Mouse (Mus musculus) kidney, postnatal 14 days (tissue): ENCODE measurements around the gene Emx2.

Experiments
- DNase-seq: peaks from one replicate; pipeline ENCODE4 v3.0.0; 2022; ENCODE audit warnings: mixed read lengths

Gene Emx2

GRCm38 (mm10) chr19:59462459-59463292, 4.5 kb downstream of the Emx2 start:
- DNase-seq: peak; percentile 36

DNA sequence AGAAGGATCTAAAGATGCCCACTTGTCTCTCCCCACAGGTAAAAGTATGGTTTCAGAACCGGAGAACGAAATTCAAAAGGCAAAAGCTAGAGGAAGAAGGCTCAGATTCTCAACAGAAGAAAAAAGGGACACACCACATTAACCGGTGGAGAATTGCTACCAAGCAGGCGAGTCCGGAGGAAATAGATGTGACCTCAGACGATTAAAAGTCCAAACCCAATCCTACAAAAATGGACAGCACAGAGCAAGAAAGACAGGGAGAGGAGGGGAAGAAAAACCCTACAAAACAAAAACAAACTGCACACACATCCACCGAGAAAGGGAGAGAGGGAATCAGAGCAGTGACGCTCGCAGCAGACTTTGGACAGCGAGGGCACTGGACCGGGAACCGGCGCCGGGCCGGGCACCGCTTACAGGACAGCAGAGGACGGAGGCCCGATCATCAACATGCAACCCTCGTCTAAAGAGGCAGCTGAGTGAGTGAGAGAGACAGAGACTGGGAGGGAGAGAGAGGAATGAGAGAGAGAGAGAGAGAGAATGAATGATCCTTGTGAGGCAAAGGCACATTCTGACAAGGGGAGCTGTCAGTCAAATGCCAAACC, 5.8 kb downstream of the Emx2 start:
- peak; percentile 71 for DNase-seq

DNA sequence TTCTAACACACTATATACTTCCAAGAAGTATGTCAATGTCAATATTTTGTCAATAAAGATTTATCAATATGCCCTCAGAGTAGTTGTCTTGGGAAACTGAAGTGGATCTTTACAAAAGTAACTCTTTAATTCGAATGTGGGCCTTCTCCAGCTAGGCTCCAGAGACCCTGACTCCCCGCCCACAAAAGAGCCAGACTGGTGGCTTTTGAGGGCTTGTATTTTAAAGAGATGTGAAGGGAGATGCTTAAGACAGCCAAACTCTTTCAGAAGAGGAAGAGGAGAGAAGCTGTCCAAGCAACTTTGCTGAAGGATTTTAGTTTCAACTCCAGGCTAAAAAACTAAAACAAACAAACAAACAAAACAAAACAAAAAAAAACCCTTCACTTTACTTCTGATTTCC, 7.1 kb downstream of the Emx2 start:
- no peak for DNase-seq

GRCm38 (mm10) chr19:59465751-59466410, 7.7 kb downstream of the Emx2 start:
- no peak for DNase-seq

DNA sequence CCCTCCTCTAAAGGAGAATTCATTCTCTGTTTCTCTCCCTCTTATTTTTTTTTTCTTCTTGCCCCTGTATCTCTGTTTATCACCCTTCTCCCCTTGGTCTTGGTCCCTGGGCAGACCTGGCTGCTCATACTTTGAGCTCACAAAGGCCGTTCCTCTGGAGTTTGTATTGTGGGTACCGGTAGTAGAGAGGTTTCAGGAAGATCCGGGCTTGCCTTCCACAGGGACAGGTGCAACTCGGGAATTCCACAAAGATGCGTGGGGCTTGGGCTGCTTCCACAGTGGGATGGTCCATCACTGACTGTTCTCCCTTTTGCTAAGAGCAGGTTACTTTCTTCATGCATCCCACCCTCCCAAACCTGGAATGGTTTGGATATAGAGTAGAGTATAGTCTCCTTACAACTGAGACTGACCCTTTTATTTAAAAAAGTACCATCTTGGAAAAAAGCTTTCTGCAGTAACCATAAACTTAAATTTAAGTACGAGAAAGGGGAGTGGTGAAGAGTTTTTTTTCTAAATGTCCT, 8.3 kb downstream of the Emx2 start:
- DNase-seq: no peak

- no peak for DNase-seq
Observed at GRCm38 (mm10) chr19:59467016-59467412, 8.8 kb downstream of the Emx2 start.

DNA sequence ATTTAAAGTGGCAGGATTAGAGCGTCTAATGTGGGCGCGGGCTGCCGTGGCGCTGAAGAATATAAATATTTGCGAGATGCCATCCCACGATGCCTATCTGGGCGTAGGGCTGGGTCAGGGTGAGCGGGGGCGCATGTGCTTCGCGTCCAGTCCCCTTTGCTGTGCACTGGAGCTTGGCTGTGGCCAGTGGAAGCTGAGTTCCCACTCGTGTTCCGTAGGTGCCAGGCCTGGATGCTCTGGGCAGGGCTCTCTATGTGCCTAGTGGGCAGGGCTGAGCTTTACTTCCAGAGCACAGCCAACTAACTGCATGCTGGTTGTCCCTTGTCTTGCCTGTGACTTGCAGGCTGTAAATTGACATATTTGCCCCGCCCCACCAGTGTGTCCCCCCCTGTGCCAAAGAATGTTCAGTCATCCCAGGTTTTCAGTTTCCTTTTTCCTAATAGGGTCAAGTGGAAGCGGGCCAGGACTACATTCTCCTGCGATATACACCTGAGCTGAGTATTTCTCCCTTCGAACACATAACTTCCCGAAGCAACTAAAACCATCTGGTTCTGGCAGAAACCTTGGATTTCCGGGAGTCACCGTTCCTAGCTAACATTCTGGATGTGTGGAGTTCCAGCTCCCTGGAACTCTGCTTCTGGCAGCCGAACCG, 9.4 kb downstream of the Emx2 start:
- DNase-seq: peak; percentile 68

GRCm38 (mm10) chr19:59468065-59468810, 10.1 kb downstream of the Emx2 start:
- DNase-seq: peak; percentile 79

GRCm38 (mm10) chr19:59469035-59469949, 11.1 kb downstream of the Emx2 start:
- DNase-seq: peak; percentile 65

DNA sequence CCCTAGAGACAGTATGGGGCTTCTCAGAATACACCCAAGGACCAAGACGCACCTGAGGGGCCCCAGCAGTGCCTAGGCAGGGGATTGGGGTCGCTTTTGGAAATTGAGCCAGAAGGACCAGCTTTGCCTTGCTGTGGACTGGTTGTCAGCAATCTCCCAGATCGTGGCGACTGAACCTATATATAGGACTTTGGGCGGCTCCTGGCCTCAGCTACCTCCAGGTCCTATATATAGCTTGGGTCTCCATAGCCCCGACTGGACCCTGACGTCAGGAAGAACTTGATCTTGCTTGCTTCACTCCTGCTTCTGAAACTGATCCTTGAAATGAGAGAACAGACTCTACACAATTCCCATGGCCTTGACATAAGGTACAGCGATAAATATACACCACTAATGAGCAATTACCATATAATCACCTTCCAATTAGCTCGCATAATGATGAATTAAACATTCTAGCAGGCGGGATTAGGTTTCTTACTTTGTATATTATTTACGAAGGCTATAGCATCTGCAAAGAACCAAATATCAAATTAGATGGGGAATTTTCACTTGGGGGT, 12.0 kb downstream of the Emx2 start:
- no peak for DNase-seq

GRCm38 (mm10) chr19:59470913-59471312, 12.7 kb downstream of the Emx2 start:
- DNase-seq: no peak

DNA sequence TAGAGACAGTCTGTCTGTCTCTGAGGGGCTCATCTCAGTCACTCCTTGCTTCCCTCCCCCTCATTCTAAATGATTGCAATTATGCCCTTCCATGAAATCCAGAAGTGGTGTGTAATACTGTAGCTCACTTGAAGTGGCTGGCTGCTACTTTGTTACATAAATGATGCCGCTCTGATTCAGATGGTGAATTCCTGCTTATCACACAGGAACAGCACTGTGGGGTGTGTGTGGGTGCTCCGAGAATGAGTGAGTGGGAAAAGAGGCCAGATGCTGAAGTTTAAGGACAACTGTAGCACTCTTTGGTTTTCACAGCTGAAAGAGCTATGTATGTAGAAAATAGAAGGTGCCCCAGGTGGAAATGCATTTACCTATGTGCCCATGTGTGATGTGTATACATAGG, 14.7 kb downstream of the Emx2 start:
- DNase-seq: no peak

DNA sequence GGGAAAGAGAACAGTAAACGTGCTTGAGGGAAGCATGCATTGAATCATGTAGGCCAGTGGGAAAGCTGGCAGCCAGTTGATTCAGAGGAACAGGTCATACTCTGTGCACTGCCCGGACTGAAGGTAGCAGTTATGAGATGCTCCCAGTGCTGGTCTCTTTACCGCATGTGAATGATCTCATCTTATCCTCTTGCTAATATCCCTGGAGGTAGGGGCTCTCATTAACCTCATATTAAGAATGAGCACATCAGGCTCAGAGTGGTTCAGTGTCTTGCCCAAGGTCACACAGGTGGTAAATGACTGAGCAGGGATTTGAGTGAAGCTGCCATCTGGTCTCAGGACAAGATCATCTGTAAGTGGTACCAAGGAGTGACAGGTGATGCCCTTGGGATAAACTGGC, 21.7 kb downstream of the Emx2 start:
- DNase-seq: no peak

DNA sequence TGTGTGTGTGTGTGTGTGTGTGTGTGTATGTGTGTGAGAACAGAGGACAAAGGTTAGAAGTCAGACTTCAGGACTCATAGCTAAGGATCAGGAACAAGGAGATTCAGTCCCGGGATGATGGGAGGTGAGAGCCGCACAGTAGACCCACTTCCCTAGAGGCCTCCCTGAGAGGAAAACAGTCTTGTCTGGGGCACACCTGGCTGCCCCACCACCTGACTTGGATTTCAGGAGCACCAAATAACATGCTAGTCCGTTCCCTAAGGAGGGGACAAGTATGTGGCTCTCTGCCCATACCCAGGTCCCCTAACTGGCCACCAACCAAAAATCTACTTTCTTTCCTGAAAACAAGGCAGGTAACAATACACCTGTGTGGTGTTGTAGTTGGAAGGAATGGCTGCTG, 22.4 kb downstream of the Emx2 start:
- DNase-seq: no peak

DNA sequence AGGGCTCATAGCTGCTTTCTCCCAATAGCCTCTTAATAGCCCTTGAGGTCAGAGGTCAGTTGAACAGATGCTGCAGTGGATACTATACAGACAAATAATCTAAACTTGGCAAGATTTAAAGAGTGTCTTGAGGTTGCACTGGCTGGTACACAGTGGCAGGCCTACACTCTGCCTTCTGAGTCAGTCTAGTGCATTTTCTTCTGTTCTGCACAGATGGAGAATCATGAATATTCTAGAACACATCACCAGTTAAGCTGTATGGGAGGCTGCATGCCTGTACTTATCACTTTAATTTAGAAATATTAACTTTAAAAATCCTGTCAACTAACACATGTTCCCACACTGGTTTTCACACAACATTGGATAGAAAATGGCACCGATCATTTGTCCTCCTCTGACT, 34.1 kb downstream of the Emx2 start:
- DNase-seq: no peak

DNA sequence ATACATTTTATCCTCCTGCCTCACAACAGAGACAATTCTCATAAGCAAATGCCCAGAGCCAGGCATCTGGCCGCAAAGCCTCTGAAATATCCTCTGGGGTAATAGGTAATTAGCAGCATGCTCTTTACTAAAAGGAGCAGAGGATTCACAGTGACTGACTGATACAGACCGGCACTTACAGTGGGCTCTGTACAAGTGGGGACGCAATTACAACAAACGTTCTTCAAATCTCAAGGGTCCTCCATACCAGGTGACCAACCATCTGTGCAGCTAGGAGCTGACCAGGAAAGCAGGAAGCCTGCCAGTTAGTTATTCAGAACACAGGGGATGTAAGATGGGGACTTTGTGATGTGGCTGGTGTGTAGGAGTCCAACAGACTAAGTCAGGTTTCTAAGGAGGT, 38.7 kb downstream of the Emx2 start:
- DNase-seq: no peak

DNA sequence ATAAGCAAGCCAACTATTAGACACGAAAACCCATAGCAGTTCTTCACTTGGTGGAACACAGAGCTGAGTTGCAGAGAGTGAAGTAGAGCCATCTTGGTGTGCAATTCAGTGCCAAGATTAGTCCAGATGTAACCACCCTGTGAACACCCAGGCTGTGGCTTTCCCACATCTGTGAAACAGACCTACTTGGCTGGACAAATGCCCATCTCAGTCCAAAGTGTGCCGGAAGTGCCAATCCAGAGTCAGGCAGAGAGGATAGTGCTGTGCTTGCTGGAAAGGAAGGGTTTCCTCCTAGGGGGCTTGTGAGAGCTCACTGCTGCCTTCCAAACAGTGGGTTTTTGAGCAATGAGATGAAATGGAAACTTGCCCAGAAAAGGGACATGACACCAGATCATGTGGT, 50.7 kb downstream of the Emx2 start:
- DNase-seq: peak; percentile 27

DNA sequence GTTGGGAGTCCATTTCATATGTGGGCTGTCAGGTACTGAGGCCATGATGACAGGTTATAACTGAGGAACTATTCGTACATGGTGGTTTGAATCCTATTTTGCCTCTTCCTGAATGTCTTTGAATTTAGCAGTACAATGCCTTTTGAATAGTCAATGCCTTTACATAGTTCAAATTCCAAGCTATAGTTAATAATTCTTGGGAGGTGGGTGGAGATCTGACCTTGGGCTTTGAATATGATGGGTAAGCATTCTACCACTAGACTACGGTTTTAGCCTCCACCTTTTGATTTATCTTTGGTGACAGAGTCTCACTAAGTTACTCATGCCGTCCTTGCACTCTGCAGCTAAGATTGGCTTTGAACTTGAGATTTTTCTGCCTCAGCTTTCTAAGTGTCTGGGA, 55.0 kb downstream of the Emx2 start:
- DNase-seq: peak; percentile 21
